Mouse (Mus musculus): ENCODE data around the gene Map4k2. TPM values are rescaled to one million over a fixed set of nuclear protein-coding genes. Genes with fewer than 3 reads are reported as not detected.

The Map4k2 gene
- 114 TPM for polyA plus RNA-seq (2017; shearing (Covaris generic))

GRCm38 (mm10) chr19:6340524-6341452 is at the start of gene Map4k2:
Gene Map4k2 (plus strand): TSS chr19:6341135.

GRCm38 (mm10) chr19:6306137-6306551 is 34.8 kb upstream of the Map4k2 start, which contains the start of gene Cdc42bpg:
Gene Cdc42bpg (plus strand): TSS chr19:6306456.

DNA sequence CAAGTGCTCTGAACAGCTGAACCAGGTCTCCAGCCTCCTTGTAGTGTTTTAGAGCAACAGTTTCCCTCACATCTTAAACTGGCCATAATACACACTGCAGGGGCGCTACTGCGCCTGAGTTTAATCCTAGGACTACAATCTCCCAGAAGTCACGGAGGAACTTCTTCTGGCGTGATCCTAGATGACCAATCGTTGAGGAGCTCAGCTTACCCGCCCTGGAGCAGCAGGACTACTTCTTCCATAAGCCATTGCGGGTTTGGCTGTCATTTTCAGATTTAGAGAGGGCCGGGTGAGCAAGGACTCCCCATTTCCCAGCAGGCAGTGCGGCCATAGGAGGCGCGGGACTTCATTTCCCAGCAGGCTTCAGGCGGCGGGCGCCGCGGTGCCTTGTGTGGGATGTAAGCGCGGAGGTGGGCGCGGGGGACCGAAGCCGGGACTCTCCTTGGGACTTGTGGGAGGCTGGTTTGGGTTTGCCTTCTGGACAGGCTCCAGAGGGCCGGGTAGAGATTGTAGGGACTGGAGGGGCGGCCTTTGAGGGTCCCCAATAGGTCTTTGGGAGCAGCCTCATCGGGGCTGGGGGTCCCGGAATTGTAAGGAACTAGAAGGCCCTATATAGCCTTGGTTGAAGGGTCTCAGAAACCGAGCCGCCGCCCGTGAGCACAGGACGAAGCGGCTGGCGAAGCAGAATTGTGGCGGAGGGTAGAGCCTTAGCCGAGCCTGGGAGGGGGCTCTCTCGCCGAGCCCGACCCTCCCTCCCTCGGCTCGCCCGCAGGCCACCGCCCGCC is 6.1 kb upstream of the Map4k2 start, which contains the start of gene Men1:
Gene Men1 (plus strand): TSS at position 307 of the 785 bp plus-strand sequence.

DNA sequence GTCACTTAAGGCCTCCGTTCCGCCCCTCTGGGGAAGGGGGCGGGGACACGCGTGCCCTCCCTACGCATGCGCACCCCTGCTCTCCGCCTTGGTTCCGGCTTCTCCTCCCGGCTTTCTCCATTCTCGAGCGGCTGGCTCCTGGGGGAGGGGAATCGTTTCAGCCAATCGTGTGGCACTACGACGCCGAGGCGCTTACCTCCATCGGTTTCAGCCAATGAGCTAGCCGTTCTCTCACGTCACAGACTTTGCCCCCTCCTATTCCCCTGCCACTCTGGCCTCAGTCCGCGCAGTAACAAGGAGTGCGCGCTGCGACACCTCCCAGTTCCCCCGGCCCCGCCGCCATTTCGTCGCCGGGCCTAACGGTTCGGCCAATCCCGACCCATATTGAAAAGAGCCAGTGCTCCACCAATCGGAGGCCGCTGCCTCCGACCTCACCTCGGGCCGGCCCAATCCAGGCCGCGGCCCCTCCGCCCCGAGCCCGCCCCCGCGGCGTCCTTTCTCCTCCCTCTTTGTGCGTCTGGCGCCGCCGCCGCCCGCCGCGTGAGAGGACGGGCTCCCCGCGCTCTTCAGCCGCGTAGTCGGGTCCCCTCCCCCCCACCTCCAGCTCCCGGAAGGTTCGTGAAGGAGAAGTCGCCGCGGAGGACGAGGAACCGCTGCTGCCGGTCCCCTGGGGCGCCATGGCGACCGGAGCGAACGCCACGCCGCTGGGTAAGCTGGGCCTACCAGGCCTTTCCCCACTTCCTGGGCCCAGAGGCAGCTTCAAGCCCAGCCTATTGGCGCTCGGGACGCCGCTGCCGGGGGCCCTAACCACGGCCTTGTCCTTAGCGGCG is 22.7 kb downstream of the Map4k2 start, which contains the start of gene Sf1:
Gene Sf1 (plus strand): TSS at position 280 of the 830 bp plus-strand sequence.

DNA sequence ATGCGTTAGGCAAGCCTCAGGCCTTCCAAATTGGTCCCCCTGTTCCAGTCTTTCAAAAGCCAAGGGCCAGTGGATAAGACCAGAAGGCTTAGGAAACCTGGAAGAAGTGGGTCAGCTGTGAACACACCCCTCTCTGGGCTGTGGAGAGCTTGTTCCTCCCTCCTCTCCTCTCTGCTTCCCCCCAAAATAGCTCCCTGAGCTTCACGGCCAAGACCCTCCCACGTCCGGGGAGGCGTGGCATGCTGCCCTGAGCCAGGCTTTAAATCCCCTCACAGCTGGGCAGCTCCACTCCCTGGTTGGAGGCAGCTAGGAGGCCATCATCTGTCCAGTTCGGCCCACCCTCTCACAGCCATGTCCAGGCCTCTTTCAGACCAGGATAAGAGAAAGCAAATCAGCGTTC is 43.2 kb downstream of the Map4k2 start, which contains the start of gene Pygm:
Gene Pygm (plus strand): TSS at position 272 of the 400 bp plus-strand sequence.

GRCm38 (mm10) chr19:6399285-6400095 is 58.6 kb downstream of the Map4k2 start, which contains the start of gene Rasgrp2:
Gene Rasgrp2 (plus strand): TSS chr19:6399340.

Other genes with a start within 250 kb of the Map4k2 start
- gene AC131692.1, start 246.7 kb upstream of the Map4k2 start, polyA plus RNA-seq (2017; shearing (Covaris generic)): not detected
- gene Naaladl1, start 235.4 kb upstream of the Map4k2 start, polyA plus RNA-seq (2017; shearing (Covaris generic)): not detected
- gene Sac3d1, start 222.5 kb upstream of the Map4k2 start, polyA plus RNA-seq (2017; shearing (Covaris generic)): 2.3 TPM
- gene Snx15, start 212.8 kb upstream of the Map4k2 start, polyA plus RNA-seq (2017; shearing (Covaris generic)): 36.4 TPM
- gene Batf2, start 200.2 kb upstream of the Map4k2 start, polyA plus RNA-seq (2017; shearing (Covaris generic)): not detected
- 18.3 TPM for gene Arl2, start 199.6 kb upstream of the Map4k2 start, polyA plus RNA-seq (2017; shearing (Covaris generic))
- not detected for gene Majin, start 156.7 kb upstream of the Map4k2 start, polyA plus RNA-seq (2017; shearing (Covaris generic))
- not detected for gene Gpha2, start 114.8 kb upstream of the Map4k2 start, polyA plus RNA-seq (2017; shearing (Covaris generic))
- gene Ppp2r5b, start 105.3 kb upstream of the Map4k2 start, polyA plus RNA-seq (2017; shearing (Covaris generic)): 10.3 TPM
- gene Atg2a, start 99.5 kb upstream of the Map4k2 start, polyA plus RNA-seq (2017; shearing (Covaris generic)): 47.3 TPM
- gene Ehd1, start 64.4 kb upstream of the Map4k2 start, polyA plus RNA-seq (2017; shearing (Covaris generic)): 26.2 TPM
- gene Cdc42bpg, start 34.7 kb upstream of the Map4k2 start, polyA plus RNA-seq (2017; shearing (Covaris generic)): 0.18 TPM
- gene Men1, start 6.2 kb upstream of the Map4k2 start, polyA plus RNA-seq (2017; shearing (Covaris generic)): 66.7 TPM
- 239 TPM for gene Sf1, start 22.6 kb downstream of the Map4k2 start, polyA plus RNA-seq (2017; shearing (Covaris generic))
- gene Pygm, start 43.3 kb downstream of the Map4k2 start, polyA plus RNA-seq (2017; shearing (Covaris generic)): 4.6 TPM
- 115 TPM for gene Rasgrp2, start 58.2 kb downstream of the Map4k2 start, polyA plus RNA-seq (2017; shearing (Covaris generic))
- gene Nrxn2, start 77.6 kb downstream of the Map4k2 start, polyA plus RNA-seq (2017; shearing (Covaris generic)): not detected
- not detected for gene Slc22a12, start 201.9 kb downstream of the Map4k2 start, polyA plus RNA-seq (2017; shearing (Covaris generic))

All from activated CD4-positive, CD25-positive, alpha-beta regulatory T cell, adult 9 weeks (primary cell).